Mouse (Mus musculus) bone marrow, adult 2 months (tissue): Measurements from ENCODE around the gene Tmem179b. TPM values are rescaled to one million over a fixed set of nuclear protein-coding genes. Genes with fewer than 3 reads are reported as not detected.
A peak's percentile ranks its signal among the peaks of the same experiment; 100 is the strongest.

Experiments used
- H3K27ac ChIP-seq: fragments of 200-500 bp; 2 replicates; pipeline ENCODE4 v1.5.1; 2012; ENCODE audit warnings: low read depth, mild to moderate bottlenecking, control low read depth, inconsistent platforms, low read length; ENCODE audit not compliant: control insufficient read depth, poor library complexity, insufficient read depth
- H3K4me1 ChIP-seq: fragments of 200-500 bp; 2 replicates; pipeline ENCODE4 v1.6.1; 2011; ENCODE audit warnings: low read length; ENCODE audit not compliant: control insufficient read depth, insufficient read depth
- H3K4me3 ChIP-seq: fragments of 200-500 bp; replicated peaks from 2 replicates; pipeline ENCODE3; 2011; ENCODE audit warnings: mild to moderate bottlenecking, low read depth, low read length, control low read depth; ENCODE audit not compliant: control insufficient read depth
- CTCF ChIP-seq: fragments of 200-500 bp; IDR thresholded peaks from 2 replicates; pipeline ENCODE4 v1.5.1; 2011; ENCODE audit warnings: low read length, control low read depth; ENCODE audit not compliant: control insufficient read depth, insufficient read depth
- POLR2A ChIP-seq: fragments of 200-500 bp; IDR thresholded peaks from 2 replicates; pipeline ENCODE4 v1.6.1; 2011; ENCODE audit warnings: low read depth, mild to moderate bottlenecking, control low read depth, low read length, borderline replicate concordance; ENCODE audit not compliant: control insufficient read depth
- WGBS: fragments of 180-500 bp; shearing (Covaris S2); methylation state at CpG from one replicate; pipeline ENCODE4 v1.1.7; 2018; 5-methylcytosine and 5-hydroxymethylcytosine counted together
- polyA plus RNA-seq: library from polyadenylated mRNA; stranded (reverse); fragments of >200 nt; gene quantifications from 2 replicates; pipeline ENCODE4 v1.2.4, GENCODE M21; 2011; ENCODE audit warnings: low replicate concordance; ENCODE audit not compliant: missing spikeins, insufficient read depth, insufficient read length

The Tmem179b gene
- polyA plus RNA-seq: 52.1 and 62.1 TPM in 2 replicates

GRCm38 (mm10) chr19:8774086-8774835 lies at the start of gene Tmem179b:
Gene Tmem179b (minus strand): TSS chr19:8774467.
- under 1% methylated on average over 68 of the region's 68 CpGs for WGBS
- TF ChIP-seq CTCF: peak; percentile 8; the same call in 1 of the 2 replicates
- TF ChIP-seq POLR2A: peak; percentile 98
- Histone ChIP-seq H3K27ac (peak within 1 kb of the TSS; percentile 98), H3K4me1 (peaks cover 9% of the 10 kb centered on the region; the same call in 1 of the 2 replicates), H3K4me3 (peak within 1 kb of the TSS; percentile 94)

GRCm38 (mm10) chr19:8822696-8823095 lies 48.4 kb upstream of the Tmem179b start:
- 83% methylated on average over 8 of the region's 8 CpGs for WGBS
- peak overlapping the region; percentile 26 for H3K4me3 ChIP-seq
- TF ChIP-seq CTCF: no peak
- TF ChIP-seq POLR2A: no peak
- H3K4me1 ChIP-seq: peaks cover 1% of the 10 kb centered on the region; the same call in 1 of the 2 replicates
- no peak overlapping the region for H3K27ac ChIP-seq

- Histone ChIP-seq H3K4me3 (peak overlapping the region; percentile 98), H3K4me1 (peaks cover 1% of the 10 kb centered on the region; the same call in 1 of the 2 replicates), H3K27ac (peak overlapping the region; percentile 98)
- WGBS: 0% methylated on average over 7 of the region's 7 CpGs
- TF ChIP-seq CTCF (no peak), POLR2A (no peak)
Observed at GRCm38 (mm10) chr19:8821146-8821545, 46.9 kb upstream of the Tmem179b start.

GRCm38 (mm10) chr19:8820424-8820956 lies 46.2 kb upstream of the Tmem179b start:
- under 1% methylated on average over 48 of the region's 48 CpGs for WGBS
- H3K4me1 ChIP-seq: peaks cover 1% of the 10 kb centered on the region; the same call in 1 of the 2 replicates
- peak overlapping the region; percentile 98 for H3K27ac ChIP-seq
- TF ChIP-seq POLR2A (peak; percentile 22; the same call in 1 of the 2 replicates), CTCF (no peak)
- peak overlapping the region; percentile 98 for H3K4me3 ChIP-seq

- WGBS: under 1% methylated on average over 83 of the region's 83 CpGs
- H3K27ac ChIP-seq: peak within 1 kb of the TSS; percentile 98
- TF ChIP-seq POLR2A (peak; percentile 99), CTCF (0 out of 2 replicates have a peak, but pooled peaks have one; percentile 8)
- peaks cover 1% of the 10 kb centered on the region; the same call in 1 of the 2 replicates for H3K4me1 ChIP-seq
- H3K4me3 ChIP-seq: peak within 1 kb of the TSS; percentile 98
Observed at GRCm38 (mm10) chr19:8819596-8820423, 45.5 kb upstream of the Tmem179b start, which contains the start of gene Hnrnpul2. Gene Hnrnpul2 (plus strand): TSS chr19:8820010.

GRCm38 (mm10) chr19:8818801-8819595 lies 44.7 kb upstream of the Tmem179b start, which contains the start of gene Ttc9c:
Gene Ttc9c (minus strand): TSS chr19:8819333.
- H3K4me1 ChIP-seq: peaks cover 1% of the 10 kb centered on the region; the same call in 1 of the 2 replicates

GRCm38 (mm10) chr19:8818301-8818798 lies 44.1 kb upstream of the Tmem179b start:
- H3K4me1 ChIP-seq: peaks cover 1% of the 10 kb centered on the region; the same call in 1 of the 2 replicates

More at GRCm38 (mm10) chr19:8818801-8819595, 44.7 kb upstream of the Tmem179b start, which contains the start of gene Ttc9c:
- no peak for TF ChIP-seq CTCF
- TF ChIP-seq POLR2A: peak; percentile 72
- peak within 1 kb of the TSS; percentile 98 for H3K4me3 ChIP-seq
- under 1% methylated on average over 33 of the region's 33 CpGs for WGBS
- peak within 1 kb of the TSS; percentile 98 for H3K27ac ChIP-seq

More at GRCm38 (mm10) chr19:8818301-8818798, 44.1 kb upstream of the Tmem179b start:
- 5% methylated on average over 14 of the region's 14 CpGs for WGBS
- Histone ChIP-seq H3K27ac (peak overlapping the region; percentile 44), H3K4me3 (peak overlapping the region; percentile 98)
- TF ChIP-seq CTCF (no peak), POLR2A (no peak)
